Mouse (Mus musculus) retina, postnatal 7 days (tissue): Measurements from ENCODE around the gene Dgkd.
A peak's percentile ranks its signal among the peaks of the same experiment; 100 is the strongest.

Source experiments
- DNase-seq: peaks from one replicate; pipeline ENCODE4 v3.0.0-alpha.2; 2012; ENCODE audit warnings: low read depth, low spot score

Gene Dgkd

GRCm38 (mm10) chr1:87848237-87848996, 4.7 kb upstream of the Dgkd start:
- no peak for DNase-seq

DNA sequence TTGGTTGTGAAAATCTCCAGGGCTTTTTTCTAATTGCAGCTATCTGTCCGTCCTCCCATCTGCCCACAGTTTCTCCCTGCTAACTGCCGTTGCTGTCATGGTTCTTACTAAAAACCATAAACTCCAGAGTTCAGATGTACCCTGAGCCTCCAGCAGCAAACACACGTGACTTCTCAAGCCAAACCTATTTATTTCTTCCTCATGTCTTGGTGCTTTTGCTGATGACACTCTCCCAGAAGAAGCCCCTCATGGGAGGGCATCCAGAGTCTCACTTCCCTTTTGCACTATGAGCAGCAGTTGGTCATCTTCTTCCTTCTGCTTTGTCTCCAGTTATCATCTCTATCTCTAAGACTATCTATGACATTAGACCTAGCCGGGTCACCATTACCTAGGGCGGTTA, 3.8 kb upstream of the Dgkd start:
- no peak for DNase-seq

DNA sequence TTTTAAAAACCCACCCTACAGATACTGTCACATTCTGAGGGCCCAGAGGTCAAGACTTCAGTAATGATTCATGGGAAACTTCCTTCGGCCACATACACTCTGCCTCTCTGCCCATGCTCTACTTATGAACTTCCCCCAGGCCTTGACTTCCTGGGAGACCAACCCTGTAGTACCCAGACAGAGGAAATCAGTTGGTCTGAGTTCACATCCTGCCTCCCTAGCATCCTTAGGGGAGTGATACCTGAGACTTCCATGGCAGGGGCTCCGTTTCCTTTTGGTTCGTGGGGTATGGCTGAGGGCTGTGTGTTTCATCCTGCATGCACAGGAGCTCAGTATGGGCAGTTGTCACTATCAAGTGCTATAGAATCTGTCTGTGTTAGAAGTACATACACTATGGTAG, 1.7 kb upstream of the Dgkd start:
- DNase-seq: no peak

DNA sequence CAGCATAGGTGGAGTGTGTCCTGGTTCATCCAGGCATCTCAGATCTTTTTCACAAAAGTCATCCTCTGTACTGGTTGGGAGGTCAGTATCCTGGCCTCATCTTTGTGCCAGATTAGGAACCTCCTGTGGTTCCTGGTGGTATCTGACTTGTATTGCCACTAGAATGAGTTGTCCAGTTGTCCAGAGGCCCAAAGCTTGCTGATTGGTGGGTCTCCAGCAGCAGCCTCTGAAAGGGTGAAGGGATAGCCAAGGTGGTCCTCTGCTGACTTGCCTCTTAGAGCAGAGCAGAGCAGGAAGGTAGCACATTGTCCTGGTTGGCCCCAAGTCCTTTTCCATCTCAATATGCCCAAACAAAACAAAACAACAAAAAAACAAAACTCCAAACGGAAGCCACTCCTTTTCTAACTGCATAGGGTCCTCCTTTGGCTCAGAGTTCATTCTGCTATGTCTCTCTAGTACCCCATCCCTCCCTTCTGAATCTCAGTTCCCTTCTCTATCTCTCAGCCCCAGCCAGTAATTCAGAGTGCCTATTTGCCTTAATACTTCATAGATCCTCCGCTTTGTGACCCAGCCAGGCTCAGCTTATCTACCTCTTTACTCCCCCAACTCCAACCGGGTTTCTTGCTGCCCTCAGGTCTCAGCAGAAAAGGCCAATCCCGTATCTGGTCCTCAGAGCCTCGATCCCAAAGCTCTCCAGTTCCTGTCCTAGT, 851 bp upstream of the Dgkd start:
- no peak for DNase-seq

- DNase-seq: peak; percentile 37
These were observed 694 bp downstream of the Dgkd start for GRCm38 (mm10) chr1:87853601-87854361.

DNA sequence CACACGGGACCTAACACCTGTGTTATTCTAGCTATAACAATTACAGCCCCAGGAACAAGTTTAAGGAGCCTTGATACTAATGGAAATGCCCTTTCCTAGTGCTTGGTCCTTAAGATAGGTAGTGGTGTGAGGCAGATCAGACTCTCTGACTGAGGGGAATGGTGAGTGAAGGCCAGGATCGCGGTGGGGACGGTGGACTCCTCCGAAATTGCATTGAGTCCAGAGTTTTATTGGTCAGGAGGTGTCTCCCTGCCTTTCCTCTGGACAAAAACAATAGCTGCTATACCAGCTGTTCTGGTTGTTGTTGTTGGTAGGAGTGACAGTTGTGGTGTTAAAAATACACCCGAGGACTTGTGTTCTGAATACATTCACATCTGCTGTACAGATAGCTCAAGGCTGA, 1.3 kb downstream of the Dgkd start:
- DNase-seq: no peak

DNA sequence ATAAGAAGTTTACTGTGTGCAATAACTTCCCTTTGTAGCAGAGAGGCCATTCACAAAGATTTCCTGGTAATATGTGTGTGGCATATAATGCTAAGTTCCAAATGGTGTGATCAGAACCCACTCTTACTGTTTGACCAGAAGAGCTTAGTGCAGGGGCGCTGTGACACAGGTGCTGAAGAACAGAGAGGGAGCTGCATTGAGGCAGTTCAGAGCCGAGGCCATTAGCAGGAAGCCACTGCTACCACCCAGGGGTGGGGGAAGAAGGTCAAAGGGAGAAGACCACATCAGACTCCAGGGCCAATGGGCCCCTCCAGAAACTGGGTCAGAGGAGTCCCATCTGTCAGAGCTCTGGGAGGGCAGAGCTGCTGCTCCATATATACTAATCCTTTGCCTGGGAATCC, 1.8 kb downstream of the Dgkd start:
- DNase-seq: peak; percentile 52

DNA sequence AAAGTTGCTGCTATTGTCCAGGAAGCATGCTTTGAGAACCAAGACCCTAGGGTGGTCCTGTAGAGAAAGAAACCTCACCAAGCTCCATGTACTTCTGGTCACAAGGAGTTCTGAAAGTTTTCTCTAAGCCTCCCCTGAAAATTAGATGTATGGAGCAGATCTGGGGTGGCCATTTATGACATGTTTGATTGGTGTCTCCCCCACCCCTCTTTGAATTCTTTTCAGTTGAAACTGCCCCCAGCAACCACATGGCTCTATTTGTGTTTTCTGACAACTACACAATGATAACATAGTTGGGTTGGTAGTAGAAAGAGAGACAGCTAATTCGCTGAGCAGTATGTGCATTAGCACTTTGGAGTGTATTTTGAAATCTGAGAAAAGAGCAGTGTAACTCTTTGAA, 2.4 kb downstream of the Dgkd start:
- no peak for DNase-seq

DNA sequence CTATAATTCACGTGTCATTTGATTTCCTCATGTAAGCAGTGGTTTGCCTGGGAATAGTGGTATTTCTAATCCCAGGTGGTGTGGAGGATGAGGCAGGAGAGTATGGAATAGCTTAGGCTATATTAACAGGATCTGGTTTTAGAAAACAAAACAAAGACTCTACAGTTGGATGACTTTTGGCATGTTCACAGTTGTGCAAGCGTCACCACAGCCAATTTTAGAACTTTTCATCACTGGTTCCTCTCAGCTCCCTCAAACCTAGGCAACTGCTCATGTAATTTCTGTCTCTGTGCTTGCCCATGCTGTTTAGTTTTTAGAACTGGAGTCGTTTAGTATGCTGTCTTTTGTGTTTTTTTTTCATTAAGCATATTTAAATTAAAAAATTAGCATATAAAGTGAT, 3.7 kb downstream of the Dgkd start:
- DNase-seq: no peak

GRCm38 (mm10) chr1:87858031-87858430, 4.9 kb downstream of the Dgkd start:
- DNase-seq: no peak

GRCm38 (mm10) chr1:87858529-87858928, 5.4 kb downstream of the Dgkd start:
- no peak for DNase-seq

GRCm38 (mm10) chr1:87863602-87864001, 10.5 kb downstream of the Dgkd start:
- no peak for DNase-seq

DNA sequence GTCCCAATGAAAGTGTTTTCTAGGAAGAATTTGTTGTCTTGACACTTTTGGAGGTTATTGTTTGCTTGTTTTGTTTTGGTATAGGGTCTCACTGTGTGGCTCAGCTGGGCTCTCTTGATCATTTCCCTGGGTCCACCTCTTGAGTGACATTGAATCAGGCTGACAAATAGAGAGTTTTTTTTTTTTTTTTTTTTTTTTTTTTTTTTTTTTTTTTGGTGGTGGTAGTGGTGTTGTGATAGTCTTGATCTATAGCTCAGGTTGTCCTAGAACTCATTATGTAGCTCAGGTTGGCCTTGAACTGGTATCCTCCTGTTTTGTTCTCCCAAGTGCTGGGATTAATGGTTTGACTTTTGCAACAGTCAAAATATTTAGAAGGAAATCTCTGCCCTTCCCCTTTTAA, 11.8 kb downstream of the Dgkd start:
- no peak for DNase-seq

GRCm38 (mm10) chr1:87866672-87867071, 13.6 kb downstream of the Dgkd start:
- DNase-seq: no peak

GRCm38 (mm10) chr1:87871546-87871945, 18.5 kb downstream of the Dgkd start:
- DNase-seq: no peak

DNA sequence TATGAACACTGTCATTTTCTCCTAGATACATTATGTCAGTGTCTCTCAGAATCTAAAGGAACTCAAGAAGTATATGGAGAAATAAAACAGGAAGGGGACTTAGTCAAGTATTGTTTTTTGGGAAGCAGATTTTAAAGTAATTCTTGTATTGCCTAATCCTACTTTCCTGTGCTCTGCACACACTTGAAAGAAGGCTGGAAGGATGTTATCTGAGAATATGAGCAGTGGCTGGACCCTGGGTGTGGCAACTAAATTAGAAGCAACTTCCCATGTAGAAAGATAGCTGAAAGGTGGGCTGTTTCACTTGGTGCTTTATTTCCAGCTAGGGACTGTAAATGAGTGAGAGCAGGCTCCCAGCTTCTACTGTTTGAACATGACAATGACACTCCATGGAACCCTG, 20.0 kb downstream of the Dgkd start:
- DNase-seq: no peak

DNA sequence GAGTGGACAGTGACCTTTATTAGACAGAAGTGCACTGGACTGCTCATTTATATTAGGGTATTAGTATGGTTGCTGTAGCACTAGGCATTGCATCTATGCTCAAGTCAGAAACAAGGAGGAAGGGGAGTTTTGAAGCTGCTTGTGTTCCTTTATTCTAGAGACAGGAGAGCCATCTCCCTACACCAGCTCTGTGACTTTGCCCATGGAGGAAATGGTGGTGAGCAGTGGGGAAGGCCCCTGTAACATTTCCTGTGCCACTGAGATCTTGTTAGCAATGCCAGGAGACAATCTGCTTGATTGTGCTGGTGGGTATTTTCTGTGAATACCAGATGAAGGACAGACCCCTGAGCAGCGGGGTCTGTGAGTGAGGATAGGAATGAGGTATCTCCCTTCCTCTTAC, 23.0 kb downstream of the Dgkd start:
- DNase-seq: no peak

- no peak for DNase-seq
These were observed 24.6 kb downstream of the Dgkd start for GRCm38 (mm10) chr1:87877552-87878283.

- no peak for DNase-seq
These were observed 25.9 kb downstream of the Dgkd start for GRCm38 (mm10) chr1:87879034-87879433.

GRCm38 (mm10) chr1:87879494-87880325, 26.6 kb downstream of the Dgkd start:
- no peak for DNase-seq

DNA sequence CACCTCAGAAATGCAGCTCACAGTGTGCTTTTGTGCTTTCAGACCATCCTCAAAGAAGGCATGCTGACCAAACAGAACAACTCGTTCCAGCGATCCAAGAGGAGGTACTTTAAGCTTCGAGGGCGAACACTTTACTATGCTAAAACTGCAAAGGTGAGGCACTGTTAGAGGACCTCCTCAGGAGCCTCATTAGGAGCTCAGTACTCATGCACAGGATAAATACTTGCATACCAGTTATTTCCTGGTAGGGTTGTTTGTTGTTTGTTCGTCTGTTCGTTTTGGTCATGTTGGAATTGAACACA, 27.2 kb downstream of the Dgkd start:
- no peak for DNase-seq
